Mouse (Mus musculus) heart, postnatal 25 days (tissue): Measurements from ENCODE around the gene Sycp2l. TPM values are rescaled to one million over a fixed set of nuclear protein-coding genes. Genes with fewer than 3 reads are reported as not detected.

ENCODE experiments used
- DNase-seq: peaks from one replicate; pipeline ENCODE4 v3.0.0; 2022; ENCODE audit warnings: low spot score
- intact Hi-C: fragments of 180-260 bp; cut with DNase I; formaldehyde crosslinking; loops from one replicate; pipeline ENCODE4 v1.15.1; 2025
- total RNA-seq, 2 experiments: library from RNA; stranded (reverse); gene quantifications; 2 replicates each; pipeline ENCODE4 v1.2.3; 2021

Gene Sycp2l
- total RNA-seq, 2 experiments from 2014 or later = not detected

- no peak for DNase-seq
- intact Hi-C loops = no loop called here
These were observed 104.9 kb downstream of the Sycp2l start for GRCm38 (mm10) chr13:41219056-41219455.

GRCm38 (mm10) chr13:41219687-41220303, 105.7 kb downstream of the Sycp2l start:
- DNase-seq = no peak
- intact Hi-C loops = no loop called here

GRCm38 (mm10) chr13:41220304-41220834, 106.3 kb downstream of the Sycp2l start, which contains the start of gene Elovl2:
TSS of gene Elovl2 (minus strand) at chr13:41220405.
- intact Hi-C loops = no loop called here
- DNase-seq = peak; percentile 42

Other genes starting within 250 kb of the Sycp2l start
- gene Pak1ip1, start 113.3 kb upstream of the Sycp2l start, total RNA-seq = 10 to 100 TPM; 24.3 to 24.8 TPM
- gene Tmem14c, start 98.0 kb upstream of the Sycp2l start, total RNA-seq = 100 to 1,000 TPM; 188 to 203 TPM
- not detected for gene Mak, start 34.6 kb upstream of the Sycp2l start, total RNA-seq
- gene Gcm2, start 3.3 kb upstream of the Sycp2l start, total RNA-seq = not detected
- under 1 TPM in 1 of 2 experiments, not detected in 1; 0.16 TPM for gene Elovl2, start 106.1 kb downstream of the Sycp2l start, total RNA-seq
- 10 to 100 TPM; 23.3 to 24.5 TPM for gene Smim13, start 135.5 kb downstream of the Sycp2l start, total RNA-seq
- gene Gm17364, start 159.7 kb downstream of the Sycp2l start, total RNA-seq = not detected